Mouse (Mus musculus) sigmoid colon, adult 10 weeks (tissue): ENCODE measurements around the gene 2310022A10Rik. TPM values are rescaled to one million over a fixed set of nuclear protein-coding genes. Genes with fewer than 3 reads are reported as not detected.

Source experiments
- polyA plus RNA-seq: library from polyadenylated mRNA; stranded (reverse); fragments of 350-450 nt; fragmentation: Illumina TruSeq; extraction: RNeasy Lipid Tissue Mini Kit (QIAGEN cat#74804); gene quantifications from one replicate; pipeline ENCODE4 v1.2.3, GENCODE M21; 2014; ENCODE audit warnings: low read depth, low replicate concordance

2310022A10Rik gene
- 2.4 TPM for polyA plus RNA-seq

GRCm38 (mm10) chr7:27552931-27553513 is at the start of gene 2310022A10Rik, which contains the start of gene Pld3:
Gene 2310022A10Rik, plus strand, starts transcription at chr7:27553233.
Gene Pld3, minus strand, starts transcription at chr7:27553218.

GRCm38 (mm10) chr7:27522967-27523366 is 30.1 kb upstream of the 2310022A10Rik start, which contains the start of gene Hipk4:
Gene Hipk4, plus strand, starts transcription at chr7:27523267.

GRCm38 (mm10) chr7:27591266-27592216 is 38.5 kb downstream of the 2310022A10Rik start, which contains the start of gene Akt2:
Gene Akt2, plus strand, starts transcription at chr7:27591552.

Other genes starting within 250 kb of the 2310022A10Rik start
- 2.3 TPM for gene Ltbp4, start 215.5 kb upstream of the 2310022A10Rik start, polyA plus RNA-seq
- 2.5 TPM for gene Shkbp1, start 197.2 kb upstream of the 2310022A10Rik start, polyA plus RNA-seq
- gene Gm20479, start 195.8 kb upstream of the 2310022A10Rik start, polyA plus RNA-seq: not detected
- not detected for gene Sptbn4, start 105.5 kb upstream of the 2310022A10Rik start, polyA plus RNA-seq
- 1.6 TPM for gene Blvrb, start 105.3 kb upstream of the 2310022A10Rik start, polyA plus RNA-seq
- gene Sertad3, start 79.5 kb upstream of the 2310022A10Rik start, polyA plus RNA-seq: 2.6 TPM
- gene Sertad1, start 66.3 kb upstream of the 2310022A10Rik start, polyA plus RNA-seq: 1.1 TPM
- 0.16 TPM for gene Prx, start 53.9 kb upstream of the 2310022A10Rik start, polyA plus RNA-seq
- 0.38 TPM for gene Hipk4, start 30.0 kb upstream of the 2310022A10Rik start, polyA plus RNA-seq
- not detected for gene Pld3, start within 50 bp of the 2310022A10Rik start, polyA plus RNA-seq
- 4.0 TPM for gene Akt2, start 38.3 kb downstream of the 2310022A10Rik start, polyA plus RNA-seq
- gene Ttc9b, start 100.7 kb downstream of the 2310022A10Rik start, polyA plus RNA-seq: not detected
- 0.54 TPM for gene Map3k10, start 121.4 kb downstream of the 2310022A10Rik start, polyA plus RNA-seq
- gene Zfp607b, start 136.1 kb downstream of the 2310022A10Rik start, polyA plus RNA-seq: 2.1 TPM
- gene Zfp60, start 178.2 kb downstream of the 2310022A10Rik start, polyA plus RNA-seq: 26.7 TPM